Comparison of ENCODE assay signal across 5 mouse cellular contexts in the genomic region with DNA sequence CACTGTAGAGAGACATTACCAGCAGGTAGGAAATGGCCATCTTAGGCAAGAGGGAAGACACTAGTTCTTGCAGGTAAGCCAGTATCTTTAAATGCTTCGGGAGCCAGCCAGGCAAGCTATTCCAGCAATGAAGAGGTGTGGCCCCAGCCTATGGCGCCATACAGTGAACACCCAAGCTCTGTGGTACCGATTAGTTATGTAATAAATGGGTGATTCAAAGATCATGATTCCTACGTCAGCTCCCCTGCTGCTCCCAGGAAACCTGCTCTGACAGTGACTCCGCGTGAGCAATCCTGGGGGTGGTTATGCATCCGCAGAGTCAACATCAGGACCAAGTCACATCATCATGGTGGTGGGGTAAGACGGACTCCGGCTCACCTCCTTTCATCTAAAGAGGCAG.
"Had no signal": no experiment of that assay in that cellular context is flagged by ENCODE, and none has a peak within 500 bp of the region (broad histone marks: within the 10 kb centered on the region; RNA-seq: fewer than 3 reads in every experiment).

No protein-coding gene starts in this region.

- H3K27me3 ChIP-seq: kidney, embryonic 15.5 days; liver, embryonic 15.5 days; midbrain, embryonic 12.5 days; stomach, embryonic 15.5 days had no signal

- H3K4me3 ChIP-seq: kidney, embryonic 15.5 days; liver, embryonic 15.5 days; midbrain, embryonic 12.5 days; stomach, embryonic 15.5 days had no signal

- H3K36me3 ChIP-seq: kidney, embryonic 15.5 days; liver, embryonic 15.5 days; midbrain, embryonic 12.5 days; stomach, embryonic 15.5 days had no signal

- H3K9me3 ChIP-seq: kidney, embryonic 15.5 days; liver, embryonic 15.5 days; midbrain, embryonic 12.5 days; stomach, embryonic 15.5 days had no signal

- H3K4me2 ChIP-seq: lung, embryonic 14.5 days; midbrain, embryonic 12.5 days; stomach, embryonic 15.5 days had no signal

- H3K9ac ChIP-seq: kidney, embryonic 15.5 days; liver, embryonic 15.5 days; lung, embryonic 14.5 days; midbrain, embryonic 12.5 days; stomach, embryonic 15.5 days had no signal

- H3K27ac ChIP-seq: kidney, embryonic 15.5 days; midbrain, embryonic 12.5 days had no signal
